Mouse (Mus musculus) left cerebral cortex, postnatal 36 days (tissue): ENCODE measurements at regions not wholly inside any gene's neighbourhood (a gene's known extent, or its start where the extent isn't known, plus 50 kb on each side); places are given as distances from the start of the nearest gene placed in this dataset.

Experiments used
- DNase-seq, 2 experiments: peaks; one replicate each; pipeline ENCODE4 v3.0.0; 2021 to 2022; ENCODE audit warnings: low spot score in 2 of 2, mixed read lengths in 1 of 2
- intact Hi-C: fragments of 180-260 bp; cut with DNase I; formaldehyde crosslinking; loops from one replicate; pipeline ENCODE4 v1.15.1; 2025

- no peak for DNase-seq
- intact Hi-C loops = no loop called here
Observed at GRCm38 (mm10) chr10:116654091-116654490, 72.8 kb upstream of the Cnot2 start.

GRCm38 (mm10) chr10:116653511-116653945, 72.2 kb upstream of the Cnot2 start:
- DNase-seq = peak; percentile 75 to 77
- intact Hi-C loops = no loop called here

DNA sequence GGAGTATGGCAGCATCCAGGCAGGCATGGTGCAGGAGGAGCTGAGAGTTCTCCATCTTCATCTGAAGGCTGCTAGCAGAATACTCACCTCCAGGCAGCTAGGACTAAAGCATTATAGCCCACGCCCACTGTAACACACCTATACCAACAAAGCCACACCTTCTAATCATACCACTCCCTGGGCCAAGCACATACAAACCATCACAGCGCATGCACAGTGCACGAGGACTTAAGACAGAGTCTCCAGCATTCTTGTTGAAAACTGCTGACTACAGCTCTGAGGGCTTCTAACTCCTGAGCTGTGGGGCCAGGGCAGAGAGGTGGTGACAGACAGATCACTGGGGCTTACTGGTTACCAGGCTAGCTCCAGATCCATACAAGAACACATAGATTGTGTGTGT, 68.0 kb upstream of the Cnot2 start:
- no peak for DNase-seq
- intact Hi-C loops = no loop called here

- DNase-seq = peak in 1 of 2 experiments; percentile 11
- intact Hi-C loops = no loop called here
Observed at GRCm38 (mm10) chr10:116646035-116646434, 64.7 kb upstream of the Cnot2 start.

- intact Hi-C loops = no loop called here
- DNase-seq = peak; percentile 13 to 15
Observed at GRCm38 (mm10) chr10:116645631-116646030, 64.3 kb upstream of the Cnot2 start.

GRCm38 (mm10) chr10:116645108-116645507, 63.8 kb upstream of the Cnot2 start:
- intact Hi-C loops = no loop called here
- DNase-seq = no peak
